Mouse (Mus musculus): ENCODE results near the gene Trim8. TPM values are rescaled to one million over a fixed set of nuclear protein-coding genes. Genes with fewer than 3 reads are reported as not detected.
A peak's percentile ranks its signal among the peaks of the same experiment; 100 is the strongest.

Trim8 gene
- polyA plus RNA-seq, 1 experiment from 2014 or later = 35.1 TPM

DNA sequence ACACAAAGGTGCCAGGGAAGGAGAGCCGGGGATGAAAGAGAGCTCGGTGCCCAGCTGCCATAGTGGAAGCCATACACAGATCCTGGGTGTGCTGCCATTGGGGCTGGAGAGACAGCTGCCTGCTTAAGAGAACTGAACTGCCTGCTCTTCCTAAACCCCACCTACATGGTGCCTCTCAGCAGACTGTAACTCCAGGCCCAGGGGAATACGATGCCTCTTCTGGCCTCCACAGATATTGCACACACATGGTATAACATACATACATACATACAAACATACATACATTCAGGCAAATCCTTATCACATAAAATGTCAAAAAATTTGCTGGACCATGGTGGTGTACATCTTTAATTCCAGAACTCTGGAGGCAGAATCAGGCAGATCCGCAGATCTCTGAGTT lies 38.1 kb upstream of the Trim8 start:
- H3K36me3 ChIP-seq (replicated peaks) = peaks cover 44% of the 10 kb centered on the region

DNA sequence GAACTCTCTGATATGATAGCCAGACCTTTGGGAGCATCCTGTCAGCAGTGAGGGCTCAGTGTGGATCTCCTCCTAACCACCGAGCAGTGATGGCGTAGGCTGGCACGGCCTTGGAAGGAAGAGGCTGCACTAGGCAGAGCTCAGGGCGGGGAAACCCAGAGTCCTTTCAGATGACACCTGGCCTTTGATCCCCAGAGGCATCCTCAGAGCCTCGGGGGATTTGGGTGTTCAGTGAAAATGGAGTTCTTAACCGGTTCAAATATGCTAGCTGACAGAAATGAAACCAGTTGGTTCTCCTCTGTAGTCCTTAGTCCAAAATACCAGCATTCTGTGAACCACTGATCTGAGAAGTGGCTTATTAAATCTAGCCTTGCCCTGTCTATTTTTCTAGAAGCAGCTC lies 35.3 kb upstream of the Trim8 start:
- no peaks in the 10 kb centered on the region for H3K9me3 ChIP-seq
- H3K36me3 ChIP-seq (replicated peaks) = peaks cover 22% of the 10 kb centered on the region
- no peak overlapping the region for H3K27ac ChIP-seq
- H3K4me2 ChIP-seq = no peak overlapping the region
- no peak overlapping the region for H3K9ac ChIP-seq
- H3K4me3 ChIP-seq (replicated peaks) = no peak overlapping the region
- ATAC-seq (ENCODE audit: low FRiP score) = no peak
- H3K4me1 ChIP-seq = peaks cover 21% of the 10 kb centered on the region
- no peaks in the 10 kb centered on the region for H3K27me3 ChIP-seq
- WGBS = 82% methylated on average over 6 of the region's 6 CpGs

More for the DNA sequence above, 38.1 kb upstream of the Trim8 start:
- ATAC-seq (ENCODE audit: low FRiP score) = no peak
- H3K9ac ChIP-seq = no peak overlapping the region
- no peak overlapping the region for H3K4me3 ChIP-seq (replicated peaks)
- H3K4me1 ChIP-seq = 0 out of 2 replicates have a peak, but pooled peaks cover 2% of the 10 kb centered on the region
- no peak overlapping the region for H3K4me2 ChIP-seq
- H3K27ac ChIP-seq = no peak overlapping the region
- H3K9me3 ChIP-seq = no peaks in the 10 kb centered on the region
- no peaks in the 10 kb centered on the region for H3K27me3 ChIP-seq
- WGBS = 97% methylated on average over 4 of the region's 4 CpGs

GRCm38 (mm10) chr19:46467051-46467503 lies 34.4 kb upstream of the Trim8 start:
- Histone ChIP-seq H3K4me2 (no peak overlapping the region), H3K36me3 (replicated peaks) (peaks cover 16% of the 10 kb centered on the region), H3K4me1 (peaks cover 30% of the 10 kb centered on the region), H3K9me3 (no peaks in the 10 kb centered on the region), H3K27me3 (no peaks in the 10 kb centered on the region), H3K9ac (no peak overlapping the region), H3K4me3 (replicated peaks) (no peak overlapping the region), H3K27ac (no peak overlapping the region)
- 77% methylated on average over 3 of the region's 3 CpGs for WGBS
- no peak for ATAC-seq (ENCODE audit: low FRiP score)

DNA sequence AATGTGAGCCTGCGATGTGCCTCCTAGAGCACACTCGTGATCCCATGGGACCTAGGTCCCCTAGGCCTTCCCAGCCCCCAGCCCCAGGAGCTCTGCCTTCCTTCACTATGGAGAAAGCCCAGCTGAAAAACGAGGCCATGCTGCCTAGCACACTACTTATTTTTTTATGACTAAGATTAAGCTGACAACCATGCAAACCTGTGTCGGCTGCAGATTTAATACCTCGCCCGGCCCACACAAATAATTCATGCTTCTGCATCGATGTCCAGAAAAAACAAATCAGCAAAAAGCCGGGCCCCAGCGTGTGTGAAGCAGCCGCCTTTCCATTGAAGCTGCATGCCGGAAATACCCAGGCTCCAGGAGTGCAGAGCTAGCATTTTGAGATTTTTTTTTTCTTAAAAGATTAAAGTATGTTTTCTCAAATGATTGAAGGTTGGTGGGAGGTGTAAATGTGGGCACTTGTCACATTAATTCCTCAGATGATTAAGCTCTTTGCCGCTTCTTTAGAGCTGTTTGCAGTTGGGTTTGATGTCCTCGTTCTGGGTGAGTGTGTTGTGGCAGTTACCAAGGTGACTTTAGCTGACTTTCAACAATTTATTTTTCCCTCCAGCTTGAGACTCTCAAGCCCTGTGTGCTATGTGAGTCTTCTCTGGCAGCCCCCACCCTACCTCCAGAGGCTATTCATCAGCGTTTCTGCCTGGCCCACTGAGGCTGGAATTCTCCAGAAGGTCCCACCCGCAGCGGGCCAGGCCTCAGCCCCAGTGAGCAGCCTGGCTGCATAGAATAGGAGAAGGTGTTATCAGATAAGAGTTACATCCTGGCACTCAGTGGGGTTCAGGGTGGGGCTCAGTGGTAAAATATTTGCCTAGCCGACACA lies 30.9 kb upstream of the Trim8 start:
- WGBS = 62% methylated on average over 17 of the region's 17 CpGs
- no peak overlapping the region for H3K4me2 ChIP-seq

GRCm38 (mm10) chr19:46471324-46472093 lies 30.0 kb upstream of the Trim8 start:
- no peak overlapping the region for H3K4me3 ChIP-seq (replicated peaks)
- no peak overlapping the region for H3K4me2 ChIP-seq
- no peak for ATAC-seq (ENCODE audit: low FRiP score)
- H3K9ac ChIP-seq = 0 out of 2 replicates have a peak overlapping the region, but pooled peaks have one; percentile 12
- H3K36me3 ChIP-seq (replicated peaks) = peaks cover 38% of the 10 kb centered on the region
- WGBS = 19% methylated on average over 10 of the region's 10 CpGs
- no peaks in the 10 kb centered on the region for H3K27me3 ChIP-seq
- H3K27ac ChIP-seq = peak overlapping the region; percentile 68
- no peaks in the 10 kb centered on the region for H3K9me3 ChIP-seq
- peaks cover 40% of the 10 kb centered on the region for H3K4me1 ChIP-seq

More for the DNA sequence above, 30.9 kb upstream of the Trim8 start:
- ATAC-seq (ENCODE audit: low FRiP score) = no peak
- Histone ChIP-seq H3K36me3 (replicated peaks) (peaks cover 35% of the 10 kb centered on the region), H3K9me3 (no peaks in the 10 kb centered on the region), H3K9ac (0 out of 2 replicates have a peak overlapping the region, but pooled peaks have one; percentile 12), H3K4me1 (peaks cover 36% of the 10 kb centered on the region), H3K27ac (peak overlapping the region; percentile 68), H3K27me3 (no peaks in the 10 kb centered on the region), H3K4me3 (replicated peaks) (no peak overlapping the region)

GRCm38 (mm10) chr19:46477432-46477845 lies 24.1 kb upstream of the Trim8 start:
- Histone ChIP-seq H3K4me2 (no peak overlapping the region), H3K9ac (no peak overlapping the region), H3K9me3 (no peaks in the 10 kb centered on the region), H3K4me1 (peaks cover 39% of the 10 kb centered on the region), H3K27ac (no peak overlapping the region), H3K27me3 (no peaks in the 10 kb centered on the region), H3K36me3 (replicated peaks) (peaks cover 67% of the 10 kb centered on the region), H3K4me3 (replicated peaks) (no peak overlapping the region)
- 26% methylated on average over 10 of the region's 10 CpGs for WGBS
- ATAC-seq (ENCODE audit: low FRiP score) = no peak

GRCm38 (mm10) chr19:46478242-46478641 lies 23.3 kb upstream of the Trim8 start:
- Histone ChIP-seq H3K4me2 (no peak overlapping the region), H3K27ac (no peak overlapping the region), H3K9ac (no peak overlapping the region), H3K27me3 (no peaks in the 10 kb centered on the region), H3K9me3 (no peaks in the 10 kb centered on the region), H3K4me1 (peaks cover 44% of the 10 kb centered on the region), H3K4me3 (replicated peaks) (no peak overlapping the region), H3K36me3 (replicated peaks) (peaks cover 62% of the 10 kb centered on the region)
- 90% methylated on average over 4 of the region's 4 CpGs for WGBS
- ATAC-seq (ENCODE audit: low FRiP score) = no peak

- Histone ChIP-seq H3K9me3 (no peaks in the 10 kb centered on the region), H3K27ac (peak overlapping the region; percentile 14; the same call in 1 of the 2 replicates), H3K4me3 (replicated peaks) (no peak overlapping the region), H3K27me3 (no peaks in the 10 kb centered on the region), H3K36me3 (replicated peaks) (peaks cover 59% of the 10 kb centered on the region), H3K9ac (no peak overlapping the region), H3K4me1 (peaks cover 48% of the 10 kb centered on the region), H3K4me2 (no peak overlapping the region)
- WGBS = 84% methylated on average over 5 of the region's 5 CpGs
- no peak for ATAC-seq (ENCODE audit: low FRiP score)
These were observed 22.7 kb upstream of the Trim8 start for GRCm38 (mm10) chr19:46478826-46479225.

- H3K4me2 ChIP-seq = no peak overlapping the region
- H3K27ac ChIP-seq = peak overlapping the region; percentile 14; the same call in 1 of the 2 replicates
- peaks cover 58% of the 10 kb centered on the region for H3K36me3 ChIP-seq (replicated peaks)
- H3K4me1 ChIP-seq = peaks cover 54% of the 10 kb centered on the region
- H3K27me3 ChIP-seq = no peaks in the 10 kb centered on the region
- WGBS = 82% methylated on average over 21 of the region's 21 CpGs
- no peaks in the 10 kb centered on the region for H3K9me3 ChIP-seq
- H3K9ac ChIP-seq = no peak overlapping the region
- no peak for ATAC-seq (ENCODE audit: low FRiP score)
- H3K4me3 ChIP-seq (replicated peaks) = no peak overlapping the region
These were observed 22.0 kb upstream of the Trim8 start for GRCm38 (mm10) chr19:46479306-46480075.

DNA sequence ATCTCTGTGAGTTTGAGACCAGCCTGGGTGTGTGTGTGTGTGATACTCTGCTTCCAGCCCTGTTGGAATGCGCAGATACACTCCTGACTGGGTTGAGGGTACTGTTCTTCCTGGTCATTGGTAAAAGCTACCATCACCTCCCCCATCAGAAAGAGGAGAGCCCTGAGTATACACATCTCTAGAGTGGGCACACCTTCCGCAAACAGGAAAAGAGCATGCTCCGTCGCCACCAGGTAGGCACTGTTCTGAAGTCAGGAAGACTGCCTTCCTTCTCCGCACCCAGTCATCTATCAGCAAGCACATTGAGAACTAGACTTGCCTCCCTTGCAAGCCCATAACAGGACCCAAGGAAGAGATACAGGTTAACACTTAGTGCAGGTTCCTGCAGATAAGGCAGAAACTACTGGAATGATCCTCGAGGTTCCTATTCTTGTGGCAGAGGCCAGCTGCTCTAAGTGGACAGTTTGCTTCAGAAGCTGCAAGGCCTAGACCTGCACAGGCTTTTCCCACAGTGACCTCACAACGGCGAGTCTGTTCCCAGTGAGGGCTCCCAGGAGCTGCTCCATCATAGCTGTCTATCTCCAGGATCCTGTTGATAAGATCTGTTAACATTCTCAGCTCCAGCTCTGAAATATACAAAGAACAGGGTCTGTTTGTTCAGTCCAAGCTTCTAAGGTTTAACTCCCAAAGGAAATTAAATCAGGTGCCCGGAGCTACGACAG lies 20.7 kb upstream of the Trim8 start:
- Histone ChIP-seq H3K27ac (0 out of 2 replicates have a peak overlapping the region, but pooled peaks have one; percentile 14), H3K4me2 (no peak overlapping the region), H3K36me3 (replicated peaks) (peaks cover 57% of the 10 kb centered on the region), H3K9me3 (no peaks in the 10 kb centered on the region), H3K4me1 (peaks cover 54% of the 10 kb centered on the region), H3K9ac (no peak overlapping the region), H3K4me3 (replicated peaks) (no peak overlapping the region), H3K27me3 (no peaks in the 10 kb centered on the region)
- no peak for ATAC-seq (ENCODE audit: low FRiP score)
- WGBS = 80% methylated on average over 10 of the region's 10 CpGs

GRCm38 (mm10) chr19:46481352-46481751 lies 20.1 kb upstream of the Trim8 start:
- H3K9me3 ChIP-seq = no peaks in the 10 kb centered on the region
- H3K4me2 ChIP-seq = no peak overlapping the region
- H3K27ac ChIP-seq = no peak overlapping the region
- H3K27me3 ChIP-seq = no peaks in the 10 kb centered on the region
- no peak for ATAC-seq (ENCODE audit: low FRiP score)
- peaks cover 62% of the 10 kb centered on the region for H3K36me3 ChIP-seq (replicated peaks)
- peaks cover 52% of the 10 kb centered on the region for H3K4me1 ChIP-seq
- no peak overlapping the region for H3K9ac ChIP-seq
- WGBS = 9% methylated on average over 3 of the region's 3 CpGs
- no peak overlapping the region for H3K4me3 ChIP-seq (replicated peaks)
